Mouse (Mus musculus) brain, embryonic 14.5 days (tissue): ENCODE measurements at regions not wholly inside any gene's neighbourhood (a gene's known extent, or its start where the extent isn't known, plus 50 kb on each side); places are given as distances from the start of the nearest gene placed in this dataset.

Source experiments
- CTCF ChIP-seq: fragments of 200-500 bp; IDR thresholded peaks from 2 replicates; pipeline ENCODE4 v1.5.1; 2012; ENCODE audit warnings: inconsistent platforms, mild to moderate bottlenecking, moderate library complexity, borderline replicate concordance; ENCODE audit not compliant: insufficient read depth, insufficient read length; ENCODE audit errors: extremely low read depth
- POLR2A ChIP-seq: fragments of 200-500 bp; IDR thresholded peaks from 2 replicates; pipeline ENCODE4 v1.6.1; 2012; ENCODE audit warnings: mild to moderate bottlenecking, inconsistent platforms, borderline replicate concordance; ENCODE audit not compliant: poor library complexity, insufficient read depth, insufficient read length, severe bottlenecking; ENCODE audit errors: extremely low read depth

DNA sequence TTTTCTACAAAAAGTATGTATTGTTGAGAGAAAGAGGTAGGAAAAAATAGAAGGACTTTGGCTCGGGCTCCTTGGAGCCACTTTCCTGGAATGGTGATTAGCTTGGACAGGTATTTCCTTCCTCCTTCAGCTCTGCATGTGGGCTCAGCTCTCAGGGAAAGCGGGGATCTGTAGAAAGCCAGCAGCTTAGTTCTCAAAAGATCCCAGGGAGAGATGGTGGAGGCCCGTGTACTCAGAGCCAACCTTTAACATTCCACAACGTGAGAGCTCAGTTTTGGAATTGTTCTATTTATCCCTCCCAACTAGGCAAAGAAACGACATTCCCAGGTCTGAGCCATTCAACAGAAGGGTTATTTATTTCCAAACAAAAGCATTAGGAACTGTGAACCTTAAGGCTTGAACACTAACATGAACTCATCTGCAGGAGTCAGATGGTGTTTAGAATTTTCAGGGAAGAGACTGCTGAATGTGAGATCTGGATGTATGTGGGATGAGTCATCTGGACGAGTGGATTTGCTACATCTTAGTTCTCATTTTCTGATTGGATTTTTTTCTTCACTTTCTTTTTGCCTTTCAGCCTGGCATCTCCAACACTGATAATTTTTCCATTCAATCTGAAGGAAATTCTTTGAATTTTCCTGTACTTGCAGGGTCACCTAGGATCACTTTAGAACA, 428.6 kb upstream of the Tnp1 start:
- TF ChIP-seq POLR2A (no peak), CTCF (no peak)
